Mouse (Mus musculus): ENCODE data around the gene Prl7d1. TPM values are rescaled to one million over a fixed set of nuclear protein-coding genes. Genes with fewer than 3 reads are reported as not detected.
"Not testable (repeated sequence)": the region's sequence is repeated elsewhere in the genome, so short reads cannot be mapped to it uniquely, and the experiment has no call there.

Gene Prl7d1
- total RNA-seq (2015) (not detected in 2 replicates), total RNA-seq (2017) (not detected in 2 replicates)

- no peak for ATAC-seq (ENCODE audit: poor library complexity, severe bottlenecking)
Observed at GRCm38 (mm10) chr13:27716636-27717035, at the start of gene Prl7d1. Gene Prl7d1, minus strand, starts transcription at chr13:27716736.

GRCm38 (mm10) chr13:27734512-27735186 lies 18.1 kb upstream of the Prl7d1 start:
- ATAC-seq (ENCODE audit: poor library complexity, severe bottlenecking), result no peak

- ATAC-seq (ENCODE audit: poor library complexity, severe bottlenecking), result not testable (repeated sequence)
Observed at GRCm38 (mm10) chr13:27730286-27730959, 13.9 kb upstream of the Prl7d1 start.

DNA sequence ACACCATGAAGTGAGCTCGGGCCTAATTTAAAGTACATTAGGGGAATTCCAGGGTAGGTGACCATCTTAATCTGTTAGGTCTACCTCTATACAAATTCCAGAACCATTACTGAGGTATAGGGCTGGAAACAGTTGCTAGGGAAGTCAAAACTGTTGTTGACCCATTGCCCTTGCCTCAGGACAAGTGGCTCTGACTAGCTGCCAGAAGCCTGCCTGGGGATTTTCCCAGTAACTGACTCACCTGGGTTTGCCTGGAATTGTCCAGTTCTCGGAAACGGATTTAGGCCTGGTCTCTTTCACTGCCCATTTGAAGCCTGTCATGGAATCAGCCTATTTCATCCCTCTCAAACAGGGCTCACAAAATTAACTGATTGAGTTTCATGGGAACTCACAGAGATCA lies 8.5 kb upstream of the Prl7d1 start:
- not testable (repeated sequence) for ATAC-seq (ENCODE audit: poor library complexity, severe bottlenecking)

DNA sequence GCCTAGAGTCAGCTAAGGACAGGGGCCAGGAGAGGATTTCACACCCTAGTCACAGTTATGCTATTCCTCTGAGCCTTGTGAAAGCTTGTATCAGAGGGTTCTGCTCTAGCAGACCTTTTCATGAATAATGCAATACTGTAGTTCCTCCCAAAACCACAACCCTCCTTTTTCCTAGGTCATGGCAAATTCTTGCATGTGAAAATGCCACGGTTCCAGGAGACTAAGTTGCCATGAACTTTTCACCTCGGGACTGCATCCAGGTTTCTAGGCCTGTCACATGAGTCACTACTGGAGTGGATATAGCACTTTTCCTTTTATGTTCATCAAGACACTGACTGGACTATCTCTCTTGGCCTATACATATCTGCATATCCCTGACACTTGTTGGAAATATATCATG lies 10.0 kb downstream of the Prl7d1 start:
- no peak for ATAC-seq (ENCODE audit: poor library complexity, severe bottlenecking)

DNA sequence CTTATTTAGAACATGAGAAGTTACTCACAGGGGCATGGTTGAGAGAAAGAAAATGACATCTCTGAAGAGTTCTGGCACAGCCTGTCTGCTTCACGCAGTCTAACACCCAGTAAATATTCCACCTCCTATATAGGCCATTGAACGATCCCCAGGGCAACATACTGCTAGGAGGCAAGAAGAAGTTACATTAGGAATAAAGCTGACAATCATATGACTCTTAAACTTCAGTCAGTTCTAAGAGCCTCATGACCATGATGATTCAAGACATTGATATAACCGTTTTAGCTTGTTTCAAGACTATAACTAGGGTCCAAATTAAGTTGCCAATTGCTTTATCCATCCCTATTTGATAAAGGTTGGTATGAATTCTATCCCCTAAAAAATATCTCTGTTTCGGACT lies 48.6 kb downstream of the Prl7d1 start, which contains the start of gene Prl7a2:
TSS of gene Prl7a2 (minus strand) at position 101 of the 400 bp plus-strand sequence.
- no peak for ATAC-seq (ENCODE audit: poor library complexity, severe bottlenecking)

DNA sequence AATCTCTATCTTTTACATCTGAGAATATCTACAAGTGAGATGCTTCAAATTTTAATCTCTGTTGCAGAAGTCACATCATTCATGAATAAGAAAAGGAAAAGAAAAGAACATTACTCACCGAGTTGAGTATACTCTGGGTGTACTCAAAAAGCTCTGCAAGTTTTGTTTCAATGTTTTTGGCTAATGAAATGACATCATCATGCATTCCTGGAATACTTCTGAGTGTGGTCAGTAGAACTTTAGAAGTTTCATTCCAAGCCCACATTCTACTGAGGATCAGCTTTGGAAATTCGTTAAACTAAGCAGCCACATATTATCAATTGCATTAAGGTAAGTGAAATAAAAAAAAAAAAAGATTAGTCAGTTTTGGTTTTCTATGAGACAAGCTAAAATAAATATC lies 55.8 kb downstream of the Prl7d1 start:
- ATAC-seq (ENCODE audit: poor library complexity, severe bottlenecking), result no peak

Other genes starting within 250 kb of the Prl7d1 start
- not detected in 2 replicates for gene Prl8a8, start 203.5 kb downstream of the Prl7d1 start, total RNA-seq (2015)
- not detected in 2 replicates for gene Prl8a8, start 203.5 kb downstream of the Prl7d1 start, total RNA-seq (2017)
- not detected in 2 replicates for gene Prl8a9, start 152.1 kb downstream of the Prl7d1 start, total RNA-seq (2015)
- not detected in 2 replicates for gene Prl8a9, start 152.1 kb downstream of the Prl7d1 start, total RNA-seq (2017)
- gene Prl8a1, start 134.6 kb downstream of the Prl7d1 start, total RNA-seq (2015), result not detected in 2 replicates
- not detected in 2 replicates for gene Prl8a1, start 134.6 kb downstream of the Prl7d1 start, total RNA-seq (2017)
- gene Prl7b1, start 106.2 kb downstream of the Prl7d1 start, total RNA-seq (2015), result not detected in 2 replicates
- gene Prl7b1, start 106.2 kb downstream of the Prl7d1 start, total RNA-seq (2017), result not detected in 2 replicates
- not detected in 2 replicates for gene Prl7a1, start 74.2 kb downstream of the Prl7d1 start, total RNA-seq (2015)
- not detected in 2 replicates for gene Prl7a1, start 74.2 kb downstream of the Prl7d1 start, total RNA-seq (2017)
- not detected in 2 replicates for gene Prl7a2, start 48.7 kb downstream of the Prl7d1 start, total RNA-seq (2015)
- gene Prl7a2, start 48.7 kb downstream of the Prl7d1 start, total RNA-seq (2017), result not detected in 2 replicates
- not detected in 2 replicates for gene Prl7c1, start 64.1 kb upstream of the Prl7d1 start, total RNA-seq (2015)
- gene Prl7c1, start 64.1 kb upstream of the Prl7d1 start, total RNA-seq (2017), result not detected in 2 replicates
- gene Prl2a1, start 84.9 kb upstream of the Prl7d1 start, total RNA-seq (2015), result not detected in 2 replicates
- not detected in 2 replicates for gene Prl2a1, start 84.9 kb upstream of the Prl7d1 start, total RNA-seq (2017)
- not detected in 2 replicates for gene Prl2c1, start 132.6 kb upstream of the Prl7d1 start, total RNA-seq (2015)
- gene Prl2c1, start 132.6 kb upstream of the Prl7d1 start, total RNA-seq (2017), result not detected in 2 replicates

Data from megakaryocyte, adult 5-6 weeks (primary cell).